Mouse (Mus musculus): ENCODE data around the gene Hcn1. TPM values are rescaled to one million over a fixed set of nuclear protein-coding genes. Genes with fewer than 3 reads are reported as not detected.

The Hcn1 gene
- total and polyA plus RNA-seq, 2 experiments from 2014 or later = 1.1 to 5.2 TPM

- DNase-seq (ENCODE audit: low spot score) (no peak), ATAC-seq (ENCODE audit: low FRiP score) (no peak)
- no peak overlapping the region for H3K9ac ChIP-seq (replicated peaks; ENCODE audit: low read length, poor library complexity, severe bottlenecking)
- WGBS = 75% methylated on average over 3 of the region's 3 CpGs
- no peaks in the 10 kb centered on the region for H3K36me3 ChIP-seq (ENCODE audit: insufficient read depth, low read length)
- H3K27ac ChIP-seq (ENCODE audit: low read depth, low read length) = no peak overlapping the region
- H3K4me1 ChIP-seq (ENCODE audit: insufficient read depth, low read length) = no peaks in the 10 kb centered on the region
- no peak overlapping the region for H3K4me3 ChIP-seq (ENCODE audit: low read depth, low read length)
- H3K27me3 ChIP-seq (ENCODE audit: insufficient read depth, low read length) = no peaks in the 10 kb centered on the region
- H3K9me3 ChIP-seq (ENCODE audit: low read length) = no peaks in the 10 kb centered on the region
- no peak overlapping the region for H3K4me2 ChIP-seq (ENCODE audit: low read depth, low read length, poor library complexity, severe bottlenecking)
- no peak for TF ChIP-seq CTCF (IDR thresholded peaks at IDR 0.05)
Observed at GRCm38 (mm10) chr13:117946843-117947242, 344.7 kb downstream of the Hcn1 start.

GRCm38 (mm10) chr13:117947704-117948376 lies 345.7 kb downstream of the Hcn1 start:
- Histone ChIP-seq H3K9me3 (ENCODE audit: low read length) (no peaks in the 10 kb centered on the region), H3K36me3 (ENCODE audit: insufficient read depth, low read length) (no peaks in the 10 kb centered on the region), H3K9ac (replicated peaks; ENCODE audit: low read length, poor library complexity, severe bottlenecking) (no peak overlapping the region), H3K4me2 (ENCODE audit: low read depth, low read length, poor library complexity, severe bottlenecking) (no peak overlapping the region), H3K4me3 (ENCODE audit: low read depth, low read length) (no peak overlapping the region), H3K4me1 (ENCODE audit: insufficient read depth, low read length) (no peaks in the 10 kb centered on the region), H3K27ac (ENCODE audit: low read depth, low read length) (no peak overlapping the region), H3K27me3 (ENCODE audit: insufficient read depth, low read length) (no peaks in the 10 kb centered on the region)
- DNase-seq (ENCODE audit: low spot score) = no peak
- no peak for TF ChIP-seq CTCF (IDR thresholded peaks at IDR 0.05)
- ATAC-seq (ENCODE audit: low FRiP score) = no peak
- 59% methylated on average over 1 of the region's 1 CpGs for WGBS

DNA sequence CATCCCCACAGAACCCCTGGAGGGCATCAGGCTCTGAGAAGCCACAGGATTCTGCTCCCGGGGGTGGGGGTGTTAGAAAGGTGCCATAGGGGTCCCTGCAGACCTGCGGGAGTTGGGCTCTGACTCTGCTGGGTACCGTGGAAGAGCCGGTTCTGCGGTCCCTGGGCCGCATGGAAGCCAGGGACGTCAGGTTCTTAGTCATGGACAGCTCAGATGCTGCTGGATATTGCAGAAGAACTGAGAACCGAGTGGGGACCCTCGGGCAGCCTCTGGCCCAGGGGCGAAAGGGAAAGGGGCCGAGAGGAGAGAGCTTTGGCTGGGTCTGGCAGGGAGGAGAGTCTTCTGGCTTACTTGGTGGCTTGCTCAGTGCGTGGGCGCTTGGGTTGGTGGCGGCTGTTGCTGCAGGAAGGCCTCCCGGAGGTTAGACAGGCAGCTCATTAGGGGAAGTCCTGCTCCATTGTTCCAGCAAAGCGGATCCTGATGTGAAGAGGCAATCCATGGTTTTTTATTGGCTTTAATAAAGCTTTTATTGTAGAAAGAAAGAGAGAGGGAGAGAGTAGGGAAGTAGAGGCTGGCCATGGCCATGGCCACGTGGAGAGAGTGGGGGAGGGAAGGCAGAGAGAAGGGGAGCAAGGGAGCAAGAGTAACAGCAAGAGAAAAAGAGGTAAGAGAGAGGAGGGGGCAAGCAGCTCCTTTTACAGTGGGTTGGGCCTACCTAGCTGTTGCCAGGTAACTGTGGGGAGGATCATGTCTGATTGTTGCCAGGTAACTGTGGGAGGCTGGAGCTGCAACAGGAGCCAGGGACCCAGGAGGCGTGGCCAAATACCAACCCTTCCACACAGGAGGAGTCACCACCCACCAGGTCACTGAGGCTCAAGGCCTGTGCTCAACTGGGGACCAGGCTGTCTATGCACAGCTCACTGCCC lies 356.6 kb downstream of the Hcn1 start:
- H3K4me3 ChIP-seq (ENCODE audit: low read depth, low read length) = no peak overlapping the region
- no peak overlapping the region for H3K9ac ChIP-seq (replicated peaks; ENCODE audit: low read length, poor library complexity, severe bottlenecking)
- H3K9me3 ChIP-seq (ENCODE audit: low read length) = no peaks in the 10 kb centered on the region
- TF ChIP-seq CTCF (IDR thresholded peaks at IDR 0.05) = no peak
- WGBS = 13% methylated on average over 18 of the region's 18 CpGs
- no peaks in the 10 kb centered on the region for H3K36me3 ChIP-seq (ENCODE audit: insufficient read depth, low read length)
- H3K27me3 ChIP-seq (ENCODE audit: insufficient read depth, low read length) = no peaks in the 10 kb centered on the region
- ATAC-seq (ENCODE audit: low FRiP score) = peak; percentile 49
- H3K27ac ChIP-seq (ENCODE audit: low read depth, low read length) = no peak overlapping the region
- no peaks in the 10 kb centered on the region for H3K4me1 ChIP-seq (ENCODE audit: insufficient read depth, low read length)
- H3K4me2 ChIP-seq (ENCODE audit: low read depth, low read length, poor library complexity, severe bottlenecking) = 0 out of 2 replicates have a peak overlapping the region, but pooled peaks have one; percentile 12
- DNase-seq (ENCODE audit: low spot score) = peak; percentile 9

DNA sequence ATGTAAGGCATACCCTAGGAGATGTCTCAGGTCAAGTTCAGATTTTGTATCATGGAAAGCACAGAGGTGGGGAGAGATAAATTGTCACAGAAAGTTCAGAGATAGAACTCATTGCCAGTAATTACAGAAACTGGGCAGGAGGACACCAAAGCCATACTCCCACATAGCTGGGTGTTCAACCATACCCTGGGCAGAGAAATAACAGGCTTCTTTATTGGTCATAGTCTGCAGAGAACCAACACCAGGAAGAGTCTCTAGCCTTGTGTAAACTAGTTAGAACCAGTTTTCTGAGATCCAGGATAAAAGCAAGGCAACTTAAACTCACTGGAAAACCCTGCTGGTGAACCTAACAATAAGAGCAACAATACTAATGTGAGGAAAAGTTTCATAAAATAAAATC lies 362.5 kb downstream of the Hcn1 start:
- DNase-seq (ENCODE audit: low spot score) (no peak), ATAC-seq (ENCODE audit: low FRiP score) (no peak)
- Histone ChIP-seq H3K9me3 (ENCODE audit: low read length) (no peaks in the 10 kb centered on the region), H3K36me3 (ENCODE audit: insufficient read depth, low read length) (no peaks in the 10 kb centered on the region), H3K9ac (replicated peaks; ENCODE audit: low read length, poor library complexity, severe bottlenecking) (no peak overlapping the region), H3K4me2 (ENCODE audit: low read depth, low read length, poor library complexity, severe bottlenecking) (no peak overlapping the region), H3K4me1 (ENCODE audit: insufficient read depth, low read length) (no peaks in the 10 kb centered on the region), H3K27me3 (ENCODE audit: insufficient read depth, low read length) (no peaks in the 10 kb centered on the region), H3K4me3 (ENCODE audit: low read depth, low read length) (no peak overlapping the region), H3K27ac (ENCODE audit: low read depth, low read length) (no peak overlapping the region)
- no peak for TF ChIP-seq CTCF (IDR thresholded peaks at IDR 0.05)

DNA sequence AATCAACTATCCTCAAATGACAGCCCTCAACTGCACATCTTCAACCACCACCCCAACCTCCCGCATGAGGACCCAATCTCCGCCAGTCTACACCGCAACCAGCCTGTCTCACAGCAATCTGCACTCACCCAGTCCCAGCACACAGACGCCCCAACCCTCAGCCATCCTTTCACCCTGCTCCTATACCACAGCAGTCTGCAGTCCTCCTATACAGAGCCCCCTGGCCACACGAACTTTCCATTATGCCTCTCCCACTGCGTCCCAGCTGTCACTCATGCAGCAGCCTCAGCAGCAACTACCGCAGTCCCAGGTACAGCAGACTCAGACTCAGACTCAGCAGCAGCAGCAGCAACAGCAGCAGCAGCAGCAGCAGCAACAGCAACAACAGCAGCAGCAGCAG lies 373.3 kb downstream of the Hcn1 start:
- no peaks in the 10 kb centered on the region for H3K4me1 ChIP-seq (ENCODE audit: insufficient read depth, low read length)
- H3K9me3 ChIP-seq (ENCODE audit: low read length) = no peaks in the 10 kb centered on the region
- no peak for DNase-seq (ENCODE audit: low spot score)
- TF ChIP-seq CTCF (IDR thresholded peaks at IDR 0.05) = no peak
- H3K4me2 ChIP-seq (ENCODE audit: low read depth, low read length, poor library complexity, severe bottlenecking) = no peak overlapping the region
- H3K9ac ChIP-seq (replicated peaks; ENCODE audit: low read length, poor library complexity, severe bottlenecking) = no peak overlapping the region
- no peaks in the 10 kb centered on the region for H3K27me3 ChIP-seq (ENCODE audit: insufficient read depth, low read length)
- 0 out of 2 replicates have a peak, but pooled peaks have one; percentile 34 for ATAC-seq (ENCODE audit: low FRiP score)
- no peak overlapping the region for H3K27ac ChIP-seq (ENCODE audit: low read depth, low read length)
- WGBS = 73% methylated on average over 7 of the region's 7 CpGs
- H3K4me3 ChIP-seq (ENCODE audit: low read depth, low read length) = no peak overlapping the region
- no peaks in the 10 kb centered on the region for H3K36me3 ChIP-seq (ENCODE audit: insufficient read depth, low read length)

DNA sequence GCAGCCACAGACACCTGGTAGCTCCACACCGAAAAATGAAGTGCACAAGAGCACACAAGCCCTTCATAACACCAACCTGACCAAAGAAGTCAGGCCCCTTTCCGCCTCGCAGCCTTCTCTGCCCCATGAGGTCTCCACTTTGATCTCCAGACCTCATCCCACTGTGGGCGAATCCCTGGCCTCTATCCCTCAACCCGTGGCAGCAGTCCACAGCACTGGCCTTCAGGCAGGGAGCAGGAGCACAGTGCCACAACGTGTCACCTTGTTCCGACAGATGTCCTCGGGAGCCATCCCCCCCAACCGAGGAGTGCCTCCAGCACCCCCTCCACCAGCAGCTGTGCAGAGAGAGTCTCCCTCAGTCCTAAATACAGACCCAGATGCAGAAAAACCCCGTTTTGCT lies 373.7 kb downstream of the Hcn1 start:
- Histone ChIP-seq H3K27ac (ENCODE audit: low read depth, low read length) (no peak overlapping the region), H3K4me1 (ENCODE audit: insufficient read depth, low read length) (no peaks in the 10 kb centered on the region), H3K4me2 (ENCODE audit: low read depth, low read length, poor library complexity, severe bottlenecking) (no peak overlapping the region), H3K36me3 (ENCODE audit: insufficient read depth, low read length) (no peaks in the 10 kb centered on the region), H3K9me3 (ENCODE audit: low read length) (no peaks in the 10 kb centered on the region), H3K27me3 (ENCODE audit: insufficient read depth, low read length) (no peaks in the 10 kb centered on the region), H3K4me3 (ENCODE audit: low read depth, low read length) (no peak overlapping the region), H3K9ac (replicated peaks; ENCODE audit: low read length, poor library complexity, severe bottlenecking) (no peak overlapping the region)
- ATAC-seq (ENCODE audit: low FRiP score) = no peak
- TF ChIP-seq CTCF (IDR thresholded peaks at IDR 0.05) = no peak
- DNase-seq (ENCODE audit: low spot score) = no peak
- 54% methylated on average over 10 of the region's 10 CpGs for whole genome bisulfite sequencing

Data from midbrain, postnatal 0 days (tissue).